Mouse (Mus musculus) limb, embryonic 13.5 days (tissue): ENCODE data around the gene Mocs1. TPM values are rescaled to one million over a fixed set of nuclear protein-coding genes. Genes with fewer than 3 reads are reported as not detected.

Source experiments
- ATAC-seq: fragments of 200-750 bp; cut with Nextera tagmentation; 2 replicates; pipeline ENCODE4 v1.8.0; 2017; ENCODE audit warnings: low read depth, moderate number of reproducible peaks, moderate TSS enrichment; ENCODE audit not compliant: low FRiP score
- H3K27ac ChIP-seq: fragments of 300-500 bp; sonication (generic); 2 replicates; pipeline ENCODE4 v1.5.1; 2015; ENCODE audit warnings: inconsistent platforms, mild to moderate bottlenecking, moderate library complexity
- H3K27me3 ChIP-seq: fragments of 300-500 bp; sonication (generic); 2 replicates; pipeline ENCODE4 v1.6.1; 2015; ENCODE audit warnings: mild to moderate bottlenecking, inconsistent platforms
- H3K36me3 ChIP-seq: fragments of 300-500 bp; sonication (generic); 2 replicates; pipeline ENCODE4 v1.6.1; 2015; ENCODE audit warnings: inconsistent platforms, mild to moderate bottlenecking, moderate library complexity
- H3K4me1 ChIP-seq: fragments of 300-500 bp; sonication (generic); 2 replicates; pipeline ENCODE4 v1.6.1; 2015; ENCODE audit warnings: inconsistent platforms
- H3K4me2 ChIP-seq: fragments of 300-500 bp; sonication (generic); replicated peaks from 2 replicates; pipeline ENCODE4 v1.6.1; 2015; ENCODE audit warnings: inconsistent platforms, mild to moderate bottlenecking, moderate library complexity
- H3K4me3 ChIP-seq: fragments of 300-500 bp; sonication (generic); 2 replicates; pipeline ENCODE4 v1.5.1; 2015; ENCODE audit warnings: moderate library complexity, mild to moderate bottlenecking, inconsistent platforms
- H3K9ac ChIP-seq: fragments of 300-500 bp; sonication (generic); 2 replicates; pipeline ENCODE4 v1.6.1; 2015; ENCODE audit warnings: mild to moderate bottlenecking, inconsistent platforms
- H3K9me3 ChIP-seq: fragments of 300-500 bp; sonication (generic); 2 replicates; pipeline ENCODE4 v1.6.1; 2016; ENCODE audit warnings: inconsistent platforms
- WGBS: fragments of 180-500 bp; shearing (Covaris S2); methylation state at CpG from one replicate; pipeline ENCODE4 v1.1.7; 2015; 5-methylcytosine and 5-hydroxymethylcytosine counted together
- polyA plus RNA-seq: library from polyadenylated mRNA; unstranded; fragments of >200 nt; fragmentation: Nextera tagmentation; extraction: Ambion mirVana; gene quantifications from 2 replicates; pipeline ENCODE4 v1.2.1, GENCODE M21; 2015

Mocs1 gene
- polyA plus RNA-seq, 1 experiment from 2014 or later: 5.4 TPM

GRCm38 (mm10) chr17:49419813-49420212 is 8.3 kb upstream of the Mocs1 start:
- Histone ChIP-seq H3K9me3 (no peaks in the 10 kb centered on the region), H3K27me3 (no peaks in the 10 kb centered on the region), H3K4me2 (no peak overlapping the region), H3K4me3 (no peak overlapping the region), H3K27ac (no peak overlapping the region), H3K36me3 (no peaks in the 10 kb centered on the region), H3K9ac (no peak overlapping the region), H3K4me1 (no peaks in the 10 kb centered on the region)
- ATAC-seq: no peak
- 62% methylated on average over 6 of the region's 6 CpGs for WGBS

- Histone ChIP-seq H3K4me2 (no peak overlapping the region), H3K9me3 (no peaks in the 10 kb centered on the region), H3K9ac (no peak overlapping the region), H3K4me1 (no peaks in the 10 kb centered on the region), H3K36me3 (no peaks in the 10 kb centered on the region), H3K27ac (no peak overlapping the region), H3K4me3 (no peak overlapping the region), H3K27me3 (no peaks in the 10 kb centered on the region)
- 81% methylated on average over 3 of the region's 3 CpGs for WGBS
- no peak for ATAC-seq
Measured at GRCm38 (mm10) chr17:49422286-49423066, 5.7 kb upstream of the Mocs1 start.

- ATAC-seq: no peak
- 81% methylated on average over 2 of the region's 2 CpGs for WGBS
- no peaks in the 10 kb centered on the region for H3K9me3 ChIP-seq
- H3K9ac ChIP-seq: no peak overlapping the region
- no peak overlapping the region for H3K27ac ChIP-seq
- no peaks in the 10 kb centered on the region for H3K4me1 ChIP-seq
- H3K36me3 ChIP-seq: no peaks in the 10 kb centered on the region
- H3K4me3 ChIP-seq: no peak overlapping the region
- no peak overlapping the region for H3K4me2 ChIP-seq
- no peaks in the 10 kb centered on the region for H3K27me3 ChIP-seq
Measured at GRCm38 (mm10) chr17:49423067-49423325, 5.2 kb upstream of the Mocs1 start.

- WGBS: 87% methylated on average over 3 of the region's 3 CpGs
- Histone ChIP-seq H3K4me1 (peaks cover 3% of the 10 kb centered on the region), H3K27ac (no peak overlapping the region), H3K9ac (no peak overlapping the region), H3K9me3 (no peaks in the 10 kb centered on the region), H3K4me2 (no peak overlapping the region), H3K36me3 (no peaks in the 10 kb centered on the region), H3K27me3 (no peaks in the 10 kb centered on the region), H3K4me3 (no peak overlapping the region)
- ATAC-seq: no peak
Measured at GRCm38 (mm10) chr17:49423872-49424271, 4.3 kb upstream of the Mocs1 start.

GRCm38 (mm10) chr17:49427631-49428238 is 427 bp upstream of the Mocs1 start:
- H3K9ac ChIP-seq: no peak overlapping the region
- H3K9me3 ChIP-seq: no peaks in the 10 kb centered on the region
- no peak overlapping the region for H3K27ac ChIP-seq
- peak overlapping the region; percentile 76 for H3K4me3 ChIP-seq
- no peaks in the 10 kb centered on the region for H3K36me3 ChIP-seq
- H3K4me1 ChIP-seq: peaks cover 30% of the 10 kb centered on the region
- peak; percentile 26; the same call in 1 of the 2 replicates for ATAC-seq
- no peaks in the 10 kb centered on the region for H3K27me3 ChIP-seq
- H3K4me2 ChIP-seq: peak overlapping the region; percentile 90
- WGBS: 20% methylated on average over 9 of the region's 9 CpGs

GRCm38 (mm10) chr17:49428751-49429415 is 721 bp downstream of the Mocs1 start:
- no peak for ATAC-seq
- Histone ChIP-seq H3K27ac (peak overlapping the region; percentile 65), H3K4me1 (peaks cover 33% of the 10 kb centered on the region), H3K27me3 (no peaks in the 10 kb centered on the region), H3K4me2 (peak overlapping the region; percentile 90), H3K4me3 (peak overlapping the region; percentile 76), H3K9me3 (no peaks in the 10 kb centered on the region), H3K9ac (peak overlapping the region; percentile 93), H3K36me3 (peaks cover 10% of the 10 kb centered on the region)
- 43% methylated on average over 13 of the region's 13 CpGs for WGBS

- Histone ChIP-seq H3K9ac (peak overlapping the region; percentile 93), H3K9me3 (no peaks in the 10 kb centered on the region), H3K4me2 (peak overlapping the region; percentile 90), H3K36me3 (peaks cover 17% of the 10 kb centered on the region), H3K27ac (no peak overlapping the region), H3K27me3 (no peaks in the 10 kb centered on the region), H3K4me1 (peaks cover 33% of the 10 kb centered on the region), H3K4me3 (peak overlapping the region; percentile 76)
- no peak for ATAC-seq
- 83% methylated on average over 6 of the region's 6 CpGs for WGBS
Measured at GRCm38 (mm10) chr17:49429471-49430129, 1.4 kb downstream of the Mocs1 start.

GRCm38 (mm10) chr17:49430136-49430535 is 2.0 kb downstream of the Mocs1 start:
- no peak overlapping the region for H3K27ac ChIP-seq
- peaks cover 22% of the 10 kb centered on the region for H3K36me3 ChIP-seq
- WGBS: 74% methylated on average over 6 of the region's 6 CpGs
- peak overlapping the region; percentile 62 for H3K9ac ChIP-seq
- no peaks in the 10 kb centered on the region for H3K9me3 ChIP-seq
- H3K4me3 ChIP-seq: 0 out of 2 replicates have a peak overlapping the region, but pooled peaks have one; percentile 76
- H3K4me1 ChIP-seq: peaks cover 33% of the 10 kb centered on the region
- H3K27me3 ChIP-seq: no peaks in the 10 kb centered on the region
- ATAC-seq: no peak
- peak overlapping the region; percentile 90 for H3K4me2 ChIP-seq

- ATAC-seq: no peak
- no peaks in the 10 kb centered on the region for H3K27me3 ChIP-seq
- no peak overlapping the region for H3K27ac ChIP-seq
- no peak overlapping the region for H3K4me2 ChIP-seq
- peaks cover 32% of the 10 kb centered on the region for H3K36me3 ChIP-seq
- H3K9me3 ChIP-seq: no peaks in the 10 kb centered on the region; the same call in 1 of the 2 replicates
- H3K9ac ChIP-seq: no peak overlapping the region
- peaks cover 33% of the 10 kb centered on the region for H3K4me1 ChIP-seq
- no peak overlapping the region for H3K4me3 ChIP-seq
- 87% methylated on average over 6 of the region's 6 CpGs for WGBS
Measured at GRCm38 (mm10) chr17:49431176-49431575, 3.0 kb downstream of the Mocs1 start.

GRCm38 (mm10) chr17:49432071-49432711 is 4.0 kb downstream of the Mocs1 start:
- H3K9ac ChIP-seq: no peak overlapping the region
- peaks cover 33% of the 10 kb centered on the region for H3K4me1 ChIP-seq
- H3K27ac ChIP-seq: peak overlapping the region; percentile 44; the same call in 1 of the 2 replicates
- ATAC-seq: no peak
- WGBS: 51% methylated on average over 4 of the region's 4 CpGs
- no peak overlapping the region for H3K4me3 ChIP-seq
- no peaks in the 10 kb centered on the region; the same call in 1 of the 2 replicates for H3K9me3 ChIP-seq
- H3K36me3 ChIP-seq: peaks cover 38% of the 10 kb centered on the region
- H3K4me2 ChIP-seq: no peak overlapping the region
- H3K27me3 ChIP-seq: no peaks in the 10 kb centered on the region

GRCm38 (mm10) chr17:49433071-49433470 is 4.9 kb downstream of the Mocs1 start:
- peaks cover 33% of the 10 kb centered on the region for H3K4me1 ChIP-seq
- H3K27ac ChIP-seq: no peak overlapping the region
- no peaks in the 10 kb centered on the region for H3K27me3 ChIP-seq
- H3K4me3 ChIP-seq: no peak overlapping the region
- no peak for ATAC-seq
- peaks cover 41% of the 10 kb centered on the region for H3K36me3 ChIP-seq
- no peak overlapping the region for H3K4me2 ChIP-seq
- no peak overlapping the region for H3K9ac ChIP-seq
- WGBS: 97% methylated on average over 6 of the region's 6 CpGs
- no peaks in the 10 kb centered on the region; the same call in 1 of the 2 replicates for H3K9me3 ChIP-seq
